Mouse (Mus musculus): ENCODE results near the gene Gpatch8.

Gpatch8 gene

GRCm38 (mm10) chr11:102556031-102556715 lies at the start of gene Gpatch8:
Gene Gpatch8, minus strand, starts transcription at chr11:102556392.
- peak; percentile 94 for DNase-seq

- no peak for DNase-seq
Measured at GRCm38 (mm10) chr11:102604777-102605552, 48.8 kb upstream of the Gpatch8 start.

- no peak for DNase-seq
Measured at GRCm38 (mm10) chr11:102604010-102604584, 47.9 kb upstream of the Gpatch8 start, which contains the start of gene Fzd2. Gene Fzd2, plus strand, starts transcription at chr11:102604396.

- no peak for DNase-seq
Measured at GRCm38 (mm10) chr11:102603496-102603850, 47.3 kb upstream of the Gpatch8 start.

- DNase-seq, result no peak
Measured at GRCm38 (mm10) chr11:102602816-102603495, 46.8 kb upstream of the Gpatch8 start.

GRCm38 (mm10) chr11:102599912-102600311 lies 43.7 kb upstream of the Gpatch8 start:
- no peak for DNase-seq

GRCm38 (mm10) chr11:102595341-102595820 lies 39.2 kb upstream of the Gpatch8 start:
- DNase-seq, result no peak

- no peak for DNase-seq
Measured at GRCm38 (mm10) chr11:102587554-102587953, 31.4 kb upstream of the Gpatch8 start.

GRCm38 (mm10) chr11:102586445-102587130 lies 30.4 kb upstream of the Gpatch8 start:
- DNase-seq, result no peak

GRCm38 (mm10) chr11:102582736-102583135 lies 26.5 kb upstream of the Gpatch8 start:
- no peak for DNase-seq

GRCm38 (mm10) chr11:102582016-102582610 lies 25.9 kb upstream of the Gpatch8 start:
- no peak for DNase-seq

- DNase-seq, result peak; percentile 18
Measured at GRCm38 (mm10) chr11:102581281-102582015, 25.3 kb upstream of the Gpatch8 start.

- DNase-seq, result no peak
Measured at GRCm38 (mm10) chr11:102580034-102580330, 23.8 kb upstream of the Gpatch8 start.

- DNase-seq, result no peak
Measured at GRCm38 (mm10) chr11:102579165-102580033, 23.2 kb upstream of the Gpatch8 start, which contains the start of gene Gm11627. Gene Gm11627, minus strand, starts transcription at chr11:102579461.

GRCm38 (mm10) chr11:102578341-102579118 lies 22.3 kb upstream of the Gpatch8 start:
- DNase-seq, result peak; percentile 36

GRCm38 (mm10) chr11:102576050-102576754 lies 20.0 kb upstream of the Gpatch8 start:
- DNase-seq, result no peak

GRCm38 (mm10) chr11:102575034-102575433 lies 18.8 kb upstream of the Gpatch8 start:
- DNase-seq, result no peak

- DNase-seq, result peak; percentile 72
Measured at GRCm38 (mm10) chr11:102572866-102573663, 16.9 kb upstream of the Gpatch8 start.
